Mouse (Mus musculus) layer of hippocampus, adult 2 months (tissue): ENCODE measurements around the gene Zc3h4. TPM values are rescaled to one million over a fixed set of nuclear protein-coding genes. Genes with fewer than 3 reads are reported as not detected.
A peak's percentile ranks its signal among the peaks of the same experiment; 100 is the strongest.

Experiments
- DNase-seq, 2 experiments: peaks; one replicate each; pipeline ENCODE4 v3.0.0; 2022; ENCODE audit warnings: low spot score in 2 of 2
- H3K27ac ChIP-seq: fragments of 200-600 bp; 2 replicates; pipeline ENCODE4 v1.8.1; 2022
- H3K4me3 ChIP-seq: fragments of 200-600 bp; 2 replicates; pipeline ENCODE4 v1.8.1; 2022; ENCODE audit warnings: mild to moderate bottlenecking
- CTCF ChIP-seq: fragments of 200-600 bp; conservative IDR thresholded peaks from 2 replicates; pipeline ENCODE4 v1.8.1; 2022; ENCODE audit warnings: antibody characterized with exemption, mild to moderate bottlenecking, moderate library complexity
- total RNA-seq, 2 experiments: library from RNA; stranded (reverse); gene quantifications; 2 replicates each; pipeline ENCODE4 v1.2.3; 2021

Gene Zc3h4
- total RNA-seq, 2 experiments from 2014 or later = 62.4 to 64.4 TPM

DNA sequence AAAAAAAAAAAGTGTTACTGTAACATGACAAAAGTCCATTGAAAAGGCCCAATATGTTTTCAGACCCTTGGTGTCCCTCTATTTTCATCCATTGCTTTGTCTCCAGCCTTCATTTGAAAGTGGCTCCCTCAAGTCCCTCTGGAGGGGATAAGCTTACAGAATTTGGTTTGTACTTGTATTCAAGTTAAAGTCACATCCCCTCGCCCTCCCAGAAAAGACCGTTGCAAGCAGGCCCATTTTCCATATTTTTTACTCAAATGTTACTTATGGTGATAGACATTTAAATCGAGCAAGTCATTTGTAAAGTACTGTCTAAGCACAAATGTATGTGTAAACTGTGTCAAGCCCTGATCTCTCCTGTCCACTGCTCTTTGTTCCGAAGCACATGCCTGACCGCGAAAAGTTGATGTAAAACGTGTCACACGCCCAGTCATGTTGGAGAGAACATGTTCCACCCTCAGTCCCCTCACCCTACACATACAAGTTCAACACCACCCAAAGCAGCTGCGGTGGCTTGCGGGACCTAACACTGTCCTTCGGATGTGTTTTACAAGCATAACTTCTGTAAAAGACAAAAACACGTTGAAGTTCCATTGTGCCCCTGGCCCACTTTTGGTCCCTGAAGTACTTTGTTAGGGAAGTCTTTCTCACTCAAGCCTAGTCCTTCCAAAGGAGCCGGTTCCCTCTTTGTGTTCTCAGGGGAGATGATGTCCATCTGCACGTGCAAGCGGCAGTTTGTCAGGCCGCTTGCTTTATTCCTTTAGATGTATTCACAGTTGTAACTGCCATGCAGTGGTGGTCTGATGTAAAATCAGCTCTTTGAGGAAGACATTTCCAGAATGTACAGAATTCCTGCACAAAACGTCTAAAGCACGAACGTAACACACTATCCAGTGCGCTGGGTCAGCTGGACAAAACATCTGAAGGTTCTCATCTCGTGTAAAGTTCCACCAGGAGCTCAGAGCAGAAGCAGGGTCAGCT, 2.5 kb downstream of the Zc3h4 start:
- H3K4me3 ChIP-seq = peak overlapping the region; percentile 92
- no peak for TF ChIP-seq CTCF
- no peak for DNase-seq
- peak overlapping the region; percentile 100 for H3K27ac ChIP-seq

- Histone ChIP-seq H3K4me3 (no peak overlapping the region), H3K27ac (peak overlapping the region; percentile 100)
- DNase-seq = no peak
- no peak for TF ChIP-seq CTCF
Measured at GRCm38 (mm10) chr7:16404315-16405072, 3.8 kb downstream of the Zc3h4 start.

GRCm38 (mm10) chr7:16405073-16405455, 4.4 kb downstream of the Zc3h4 start:
- no peak for TF ChIP-seq CTCF
- H3K27ac ChIP-seq = peak overlapping the region; percentile 100
- no peak overlapping the region for H3K4me3 ChIP-seq
- no peak for DNase-seq

DNA sequence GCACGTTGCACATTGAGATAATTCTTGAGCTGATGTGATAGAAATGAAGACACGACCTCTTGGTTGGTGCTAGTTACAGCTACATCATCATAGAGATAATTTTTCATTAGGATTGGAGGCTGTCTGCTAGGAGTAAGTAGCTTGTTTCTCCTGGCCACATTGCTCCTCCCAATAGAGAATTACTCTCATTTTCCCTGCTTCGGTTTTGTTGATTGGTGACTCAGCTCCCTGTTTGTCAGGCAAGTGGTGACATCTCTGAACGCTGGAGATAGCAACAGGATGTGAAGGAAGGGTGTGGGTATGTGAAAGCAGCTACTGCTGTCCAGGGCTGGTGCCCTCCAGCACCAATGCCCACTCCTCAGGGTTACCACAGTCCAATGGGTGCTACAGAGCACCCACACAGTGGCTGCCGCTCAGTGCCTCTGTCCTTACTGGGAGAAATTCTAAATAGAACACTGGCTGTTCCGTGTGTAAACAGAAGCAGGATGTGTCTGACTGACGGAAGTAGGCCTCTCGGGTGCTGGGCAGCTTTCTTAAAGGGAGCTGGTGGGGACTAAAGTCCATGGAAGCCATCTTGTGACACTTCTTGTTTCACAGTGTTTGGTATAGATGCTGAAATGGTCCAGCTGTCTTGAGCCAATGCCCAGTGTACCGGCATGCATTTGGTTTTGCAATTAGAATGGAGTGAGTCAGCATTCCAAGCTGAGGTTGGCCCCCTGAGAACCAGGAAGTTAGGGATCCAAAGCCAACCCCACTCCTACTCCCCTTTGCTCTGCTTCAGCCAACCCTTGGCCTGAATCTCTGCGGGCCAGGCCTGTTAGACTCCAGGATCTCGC, 5.0 kb downstream of the Zc3h4 start:
- Histone ChIP-seq H3K27ac (peak overlapping the region; percentile 100), H3K4me3 (peak overlapping the region; percentile 28)
- no peak for TF ChIP-seq CTCF
- peak; percentile 26 to 58 for DNase-seq

DNA sequence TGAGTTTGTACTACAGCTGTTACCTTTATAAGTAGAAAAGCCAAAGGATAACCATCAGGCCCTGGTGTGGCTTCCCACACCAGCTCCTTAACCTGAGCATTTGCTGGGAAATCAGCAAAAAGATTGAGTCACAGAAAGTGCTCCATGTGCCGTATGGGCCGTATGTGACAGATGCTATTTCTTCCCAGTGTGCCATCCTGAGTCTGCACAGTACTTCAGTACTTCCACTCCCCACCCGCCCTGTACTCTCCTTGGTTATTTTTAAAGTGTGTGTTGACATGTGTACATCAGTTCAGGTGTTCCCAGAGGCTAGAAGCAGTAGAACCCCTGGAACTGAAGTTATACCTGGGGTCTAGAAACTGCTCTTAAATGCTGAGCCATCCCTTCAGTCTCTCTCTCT, 6.3 kb downstream of the Zc3h4 start:
- peak in 1 of 2 experiments; percentile 26 for DNase-seq
- H3K4me3 ChIP-seq = no peak overlapping the region
- TF ChIP-seq CTCF = no peak
- H3K27ac ChIP-seq = peak overlapping the region; percentile 53; the same call in 1 of the 2 replicates

- no peak for TF ChIP-seq CTCF
- H3K27ac ChIP-seq = no peak overlapping the region
- no peak overlapping the region for H3K4me3 ChIP-seq
- no peak for DNase-seq
Measured at GRCm38 (mm10) chr7:16411100-16411499, 10.4 kb downstream of the Zc3h4 start.

DNA sequence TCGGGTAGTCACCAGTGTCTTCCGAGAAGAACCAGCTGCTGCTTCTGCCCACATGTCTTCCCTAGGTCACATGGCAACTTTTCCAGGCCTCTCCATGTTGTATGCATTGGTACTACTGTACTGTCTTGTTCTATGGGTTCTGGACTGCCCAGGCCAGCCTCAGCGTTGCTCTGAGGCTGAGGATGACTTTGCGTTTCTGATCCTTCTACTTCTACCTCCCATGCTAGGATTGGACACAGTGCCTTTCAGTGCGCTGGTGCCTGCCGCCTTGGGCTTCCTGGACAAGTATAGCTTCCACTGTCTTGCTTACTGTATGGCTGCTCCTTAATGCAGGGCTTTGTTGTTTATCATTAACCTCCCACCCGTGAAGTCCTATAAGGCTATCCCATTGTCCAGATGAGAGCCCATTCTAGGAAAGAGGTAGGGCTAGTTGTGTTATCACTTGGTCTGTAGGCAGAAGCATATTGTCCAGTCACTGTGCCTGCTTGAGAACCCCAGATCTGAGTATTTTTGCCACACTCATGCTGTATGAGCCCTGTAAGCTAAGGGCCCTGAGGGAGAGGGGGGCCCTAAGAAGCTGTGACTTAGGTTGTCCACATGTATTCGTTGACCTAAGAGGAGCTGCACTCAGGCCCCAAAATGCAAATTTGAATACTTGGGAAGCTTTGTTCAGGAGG, 11.6 kb downstream of the Zc3h4 start:
- Histone ChIP-seq H3K4me3 (no peak overlapping the region), H3K27ac (no peak overlapping the region)
- no peak for DNase-seq
- TF ChIP-seq CTCF = no peak

GRCm38 (mm10) chr7:16412930-16413329, 12.2 kb downstream of the Zc3h4 start:
- H3K4me3 ChIP-seq = no peak overlapping the region
- DNase-seq = no peak
- TF ChIP-seq CTCF = no peak
- H3K27ac ChIP-seq = no peak overlapping the region

- H3K27ac ChIP-seq = no peak overlapping the region
- no peak for TF ChIP-seq CTCF
- DNase-seq = no peak
Measured at GRCm38 (mm10) chr7:16415426-16415825, 14.7 kb downstream of the Zc3h4 start.

DNA sequence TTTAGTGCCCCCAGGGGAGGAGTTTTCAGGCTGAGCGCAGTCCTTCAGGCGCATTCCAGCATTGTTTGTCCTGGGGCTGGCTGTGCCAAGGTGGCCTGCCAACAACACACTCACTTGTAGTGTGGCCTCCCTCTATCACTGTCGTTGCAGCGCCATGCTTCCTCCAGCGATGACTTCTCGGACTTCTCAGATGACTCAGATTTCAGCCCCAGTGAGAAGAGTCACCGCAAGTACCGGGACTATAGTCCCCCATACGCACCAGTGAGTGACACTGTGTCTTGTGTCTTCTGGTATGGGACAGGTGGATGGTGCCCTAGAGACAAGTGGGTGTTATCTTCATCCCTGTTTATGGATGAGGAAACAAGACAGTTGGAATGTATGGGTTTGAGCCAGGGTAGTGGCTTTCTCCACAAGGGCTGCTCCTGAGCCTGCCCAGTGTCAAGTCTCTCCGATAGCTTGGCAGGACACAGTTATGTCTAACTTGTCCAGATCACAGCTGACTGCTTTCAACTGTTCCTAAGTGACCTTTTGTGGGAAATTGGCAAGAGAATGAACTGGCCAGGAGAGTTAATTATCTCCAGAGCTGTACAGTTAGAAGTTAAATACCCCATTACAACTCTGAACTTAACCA, 16.5 kb downstream of the Zc3h4 start:
- Histone ChIP-seq H3K27ac (no peak overlapping the region), H3K4me3 (no peak overlapping the region)
- TF ChIP-seq CTCF = no peak

More at GRCm38 (mm10) chr7:16415426-16415825, 14.7 kb downstream of the Zc3h4 start:
- no peak overlapping the region for H3K4me3 ChIP-seq

GRCm38 (mm10) chr7:16418713-16419112, 18.0 kb downstream of the Zc3h4 start:
- TF ChIP-seq CTCF = 0 out of 2 replicates have a peak, but pooled peaks have one; percentile 7
- H3K4me3 ChIP-seq = no peak overlapping the region
- DNase-seq = no peak
- no peak overlapping the region for H3K27ac ChIP-seq

More for the DNA sequence above, 16.5 kb downstream of the Zc3h4 start:
- no peak for DNase-seq
